Mouse (Mus musculus) neural tube, embryonic 12.5 days (tissue): ENCODE data around the gene Gm16181. TPM values are rescaled to one million over a fixed set of nuclear protein-coding genes. Genes with fewer than 3 reads are reported as not detected.
A peak's percentile ranks its signal among the peaks of the same experiment; 100 is the strongest.

Source experiments
- ATAC-seq: fragments of 200-750 bp; cut with Nextera tagmentation; 2 replicates; pipeline ENCODE4 v1.8.0; 2017; ENCODE audit warnings: low read depth, mild to moderate bottlenecking, moderate TSS enrichment, moderate library complexity; ENCODE audit not compliant: low FRiP score
- H3K27ac ChIP-seq: fragments of 300-500 bp; sonication (generic); 2 replicates; pipeline ENCODE4 v1.5.1; 2016
- H3K27me3 ChIP-seq: fragments of 300-500 bp; sonication (generic); replicated peaks from 2 replicates; pipeline ENCODE4 v1.6.1; 2016; ENCODE audit warnings: mild to moderate bottlenecking
- H3K36me3 ChIP-seq: fragments of 300-500 bp; sonication (generic); 2 replicates; pipeline ENCODE4 v1.6.1; 2016; ENCODE audit warnings: mild to moderate bottlenecking
- H3K4me1 ChIP-seq: fragments of 300-500 bp; sonication (generic); 2 replicates; pipeline ENCODE4 v1.6.1; 2016
- H3K4me2 ChIP-seq: fragments of 300-500 bp; sonication (generic); replicated peaks from 2 replicates; pipeline ENCODE4 v1.6.1; 2016; ENCODE audit warnings: mild to moderate bottlenecking
- H3K4me3 ChIP-seq: fragments of 300-500 bp; sonication (generic); 2 replicates; pipeline ENCODE4 v1.5.1; 2016
- H3K9ac ChIP-seq: fragments of 300-500 bp; sonication (generic); 2 replicates; pipeline ENCODE4 v1.6.1; 2016; ENCODE audit warnings: mild to moderate bottlenecking
- H3K9me3 ChIP-seq: fragments of 300-500 bp; sonication (generic); 2 replicates; pipeline ENCODE4 v1.6.1; 2016; ENCODE audit warnings: mild to moderate bottlenecking
- WGBS: fragments of 180-500 bp; shearing (Covaris S2); methylation state at CpG from one replicate; pipeline ENCODE4 v1.1.7; 2016; 5-methylcytosine and 5-hydroxymethylcytosine counted together
- polyA plus RNA-seq: library from polyadenylated mRNA; unstranded; fragments of >200 nt; fragmentation: Nextera tagmentation; extraction: Ambion mirVana; gene quantifications from 2 replicates; pipeline ENCODE4 v1.2.1, GENCODE M21; 2016

Gene Gm16181
- polyA plus RNA-seq, 1 experiment from 2014 or later = not detected

DNA sequence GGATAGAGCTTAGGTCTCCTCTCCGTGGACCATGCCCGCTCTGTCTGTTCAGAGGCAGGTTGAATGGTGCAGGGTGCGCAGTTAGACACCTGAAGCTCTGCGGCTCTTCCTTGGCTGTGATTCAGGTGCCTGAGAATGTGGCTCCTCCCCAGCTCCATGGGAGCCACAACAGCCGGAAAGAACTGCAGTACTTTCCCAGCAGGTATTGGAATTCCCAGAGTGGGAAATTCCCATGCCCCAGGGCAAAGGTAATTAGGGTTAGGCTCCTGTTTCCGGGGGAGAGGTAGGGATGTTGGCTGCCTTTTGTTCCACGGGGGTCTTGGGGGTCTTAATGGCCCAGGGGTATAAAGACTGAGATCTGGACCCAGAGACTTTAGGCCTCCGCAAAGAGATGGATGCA, 21.7 kb upstream of the Gm16181 start:
- Histone ChIP-seq H3K9ac (no peak overlapping the region), H3K9me3 (no peaks in the 10 kb centered on the region), H3K4me3 (no peak overlapping the region), H3K4me1 (peaks cover 9% of the 10 kb centered on the region), H3K27me3 (peaks cover 44% of the 10 kb centered on the region), H3K4me2 (no peak overlapping the region), H3K27ac (no peak overlapping the region), H3K36me3 (no peaks in the 10 kb centered on the region)
- WGBS = 21% methylated on average over 8 of the region's 8 CpGs
- no peak for ATAC-seq

DNA sequence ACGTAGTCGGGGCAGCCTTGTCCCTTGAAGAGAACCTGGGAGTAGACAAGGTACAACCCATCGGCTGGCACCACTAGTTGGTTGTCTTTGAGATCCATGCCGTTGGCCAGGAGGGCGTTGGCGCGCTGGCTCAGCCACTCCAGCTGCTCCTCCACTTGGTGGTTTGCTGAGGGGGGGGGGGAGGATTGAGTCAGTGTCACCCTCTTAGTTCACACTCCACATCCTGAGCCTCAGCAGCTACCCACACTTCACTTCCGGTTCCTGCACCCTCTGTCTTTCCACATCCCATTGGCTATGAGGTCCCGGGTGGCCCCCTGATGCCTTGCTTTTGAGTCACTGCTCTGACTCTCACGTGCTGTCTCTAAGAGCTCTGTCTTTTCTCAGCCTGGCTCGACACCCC, 20.2 kb upstream of the Gm16181 start:
- Histone ChIP-seq H3K9ac (no peak overlapping the region), H3K9me3 (no peaks in the 10 kb centered on the region), H3K4me1 (peaks cover 9% of the 10 kb centered on the region), H3K36me3 (no peaks in the 10 kb centered on the region), H3K27me3 (peaks cover 37% of the 10 kb centered on the region), H3K4me2 (no peak overlapping the region), H3K27ac (no peak overlapping the region), H3K4me3 (no peak overlapping the region)
- 92% methylated on average over 11 of the region's 11 CpGs for WGBS
- ATAC-seq = no peak

DNA sequence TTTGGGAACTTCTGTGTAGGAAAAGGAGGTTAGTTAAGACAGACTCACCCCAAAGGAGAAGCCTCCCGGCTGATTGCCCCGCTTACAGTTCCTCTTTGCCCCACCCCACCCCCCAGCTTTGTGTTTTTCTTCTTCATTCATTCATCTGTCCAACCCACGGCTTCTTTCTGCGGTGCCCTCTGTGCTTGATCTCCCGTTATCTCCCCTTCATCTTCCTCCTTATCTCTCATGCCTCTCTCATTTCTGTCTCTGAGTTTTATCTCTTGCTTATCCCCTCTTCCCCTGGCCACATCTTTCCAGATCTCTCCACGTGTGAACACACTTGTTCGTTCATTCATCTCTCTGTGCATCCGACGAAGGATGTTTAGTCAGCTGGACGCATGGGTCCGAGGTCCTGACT, 19.5 kb upstream of the Gm16181 start:
- Histone ChIP-seq H3K9me3 (no peaks in the 10 kb centered on the region), H3K4me1 (peaks cover 1% of the 10 kb centered on the region), H3K4me2 (no peak overlapping the region), H3K27ac (no peak overlapping the region), H3K9ac (no peak overlapping the region), H3K27me3 (peaks cover 30% of the 10 kb centered on the region), H3K36me3 (no peaks in the 10 kb centered on the region), H3K4me3 (no peak overlapping the region)
- 82% methylated on average over 11 of the region's 11 CpGs for WGBS
- no peak for ATAC-seq

DNA sequence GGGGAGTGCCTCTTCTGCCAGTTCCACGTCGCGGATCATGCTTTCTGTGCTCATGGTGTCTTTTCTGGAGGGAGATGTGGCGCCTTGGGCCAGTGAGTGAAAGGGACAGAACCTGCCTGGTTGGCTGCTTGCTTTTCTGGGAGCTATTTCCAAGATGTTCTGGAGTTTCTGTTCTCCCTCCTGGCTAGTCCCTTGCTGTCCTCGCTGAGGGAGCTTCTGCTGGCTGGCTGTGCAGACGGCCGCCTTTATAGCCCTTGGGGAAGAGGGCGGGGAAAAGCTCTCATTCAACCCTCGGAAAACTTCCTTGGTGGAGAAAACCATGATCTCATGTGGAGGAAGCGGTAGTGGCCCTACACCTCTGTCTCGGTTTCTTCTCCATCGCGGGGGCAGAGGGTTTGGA, 18.8 kb upstream of the Gm16181 start, which contains the start of gene Tnf:
TSS of gene Tnf (minus strand) at position 221 of the 400 bp plus-strand sequence.
- H3K9me3 ChIP-seq = no peaks in the 10 kb centered on the region
- WGBS = 35% methylated on average over 13 of the region's 13 CpGs
- ATAC-seq = no peak
- H3K9ac ChIP-seq = no peak within 1 kb of the TSS
- no peaks in the 10 kb centered on the region for H3K36me3 ChIP-seq
- no peak within 1 kb of the TSS for H3K27ac ChIP-seq
- H3K4me3 ChIP-seq = no peak within 1 kb of the TSS
- no peaks in the 10 kb centered on the region for H3K4me1 ChIP-seq
- H3K27me3 ChIP-seq = peaks cover 23% of the 10 kb centered on the region
- H3K4me2 ChIP-seq = no peak within 1 kb of the TSS

DNA sequence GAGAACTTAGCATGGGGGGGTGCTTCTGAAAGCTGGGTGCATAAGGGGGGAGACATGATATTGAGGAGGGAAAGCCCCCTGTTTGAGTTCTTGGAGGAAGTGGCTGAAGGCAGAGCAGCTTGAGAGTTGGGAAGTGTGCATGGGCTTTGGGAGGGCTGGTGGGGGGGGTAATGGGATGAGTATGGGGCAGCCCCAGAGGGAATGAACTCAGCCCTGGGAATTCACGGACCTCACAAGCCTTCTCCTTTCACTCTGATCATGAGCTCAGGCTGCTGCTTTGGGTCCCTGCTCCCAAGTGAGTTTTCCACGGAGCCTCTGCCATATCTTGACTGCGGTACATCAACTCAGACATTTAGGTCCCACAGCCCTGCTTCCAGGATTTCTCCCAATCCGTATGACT, 18.2 kb upstream of the Gm16181 start:
- 82% methylated on average over 4 of the region's 4 CpGs for WGBS

DNA sequence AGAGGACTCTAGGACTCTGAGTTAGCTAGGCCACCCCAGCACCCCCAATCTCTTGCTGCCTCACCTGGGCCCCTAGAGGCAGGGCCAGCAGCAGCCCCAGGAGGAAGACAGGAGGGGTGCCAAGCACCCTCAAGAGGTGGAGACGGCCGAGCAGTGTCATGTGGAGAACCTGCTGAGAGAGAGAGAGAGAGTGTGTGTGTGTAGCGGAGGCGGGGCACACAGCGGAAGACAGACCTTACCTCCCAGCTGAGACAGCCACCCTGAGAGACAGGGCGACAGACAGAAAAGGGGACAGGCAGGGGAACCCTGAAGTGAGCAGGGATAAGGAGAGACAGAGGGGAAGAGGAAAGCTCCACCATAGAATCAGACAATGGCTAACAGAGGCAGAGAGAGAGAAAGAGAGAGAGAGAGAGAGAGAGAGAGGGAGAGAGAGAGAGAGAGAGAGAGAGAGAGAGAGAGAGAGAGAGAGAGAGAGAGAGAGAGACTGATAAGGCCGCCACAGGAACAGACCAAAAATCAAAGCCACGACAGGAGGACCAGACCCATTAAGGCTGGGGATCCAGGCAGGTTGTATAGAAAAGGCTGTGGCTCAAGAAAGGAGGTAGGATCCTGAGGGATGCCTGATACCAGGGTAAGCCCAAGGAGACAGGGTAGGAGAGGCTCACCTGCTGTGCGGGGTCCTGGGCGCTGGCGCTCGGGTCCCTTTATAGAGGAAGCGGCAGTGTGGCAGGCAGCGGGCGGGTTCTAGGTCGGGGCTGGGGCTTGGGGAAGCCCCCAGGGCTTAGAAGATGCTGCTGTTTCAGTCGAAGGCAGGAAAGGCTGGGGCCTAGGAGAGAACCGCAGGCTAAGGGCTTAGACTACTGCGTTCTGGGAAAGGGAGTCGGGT, 15.9 kb upstream of the Gm16181 start, which contains the start of gene Lta:
TSS of gene Lta (minus strand) at position 858 of the 886 bp plus-strand sequence.
- no peak for ATAC-seq
- Histone ChIP-seq H3K4me2 (no peak within 1 kb of the TSS), H3K36me3 (no peaks in the 10 kb centered on the region), H3K27ac (no peak within 1 kb of the TSS), H3K4me1 (no peaks in the 10 kb centered on the region), H3K27me3 (peaks cover 18% of the 10 kb centered on the region), H3K4me3 (no peak within 1 kb of the TSS), H3K9me3 (no peaks in the 10 kb centered on the region), H3K9ac (no peak within 1 kb of the TSS)
- WGBS = 40% methylated on average over 20 of the region's 20 CpGs

More for the DNA sequence above, 18.2 kb upstream of the Gm16181 start:
- ATAC-seq = no peak
- peaks cover 19% of the 10 kb centered on the region for H3K27me3 ChIP-seq
- H3K36me3 ChIP-seq = no peaks in the 10 kb centered on the region
- H3K4me3 ChIP-seq = no peak overlapping the region
- no peak overlapping the region for H3K9ac ChIP-seq
- no peak overlapping the region for H3K27ac ChIP-seq
- no peak overlapping the region for H3K4me2 ChIP-seq
- H3K4me1 ChIP-seq = no peaks in the 10 kb centered on the region
- no peaks in the 10 kb centered on the region for H3K9me3 ChIP-seq

DNA sequence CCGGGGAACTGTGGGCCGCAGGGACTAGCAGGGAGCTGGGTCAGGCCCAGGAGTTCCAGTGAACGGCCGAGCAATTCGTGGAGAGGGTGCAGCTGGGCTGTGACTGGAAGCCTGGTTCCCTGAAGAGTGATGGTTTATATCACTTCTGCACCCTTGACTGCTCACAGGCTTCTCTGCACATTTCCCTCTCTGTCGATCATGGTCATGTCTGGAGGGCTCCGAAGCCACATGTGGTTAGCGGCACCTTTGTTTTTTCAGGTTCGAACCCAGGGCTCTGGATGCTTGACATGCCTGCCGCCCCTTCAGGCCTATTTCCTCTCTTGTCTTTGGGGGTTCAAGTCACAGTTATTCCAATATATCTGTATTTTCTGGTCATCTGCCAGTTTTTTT, 15.3 kb upstream of the Gm16181 start:
- no peak overlapping the region for H3K4me3 ChIP-seq
- no peak overlapping the region for H3K4me2 ChIP-seq
- WGBS = 73% methylated on average over 10 of the region's 10 CpGs
- H3K4me1 ChIP-seq = no peaks in the 10 kb centered on the region
- H3K27ac ChIP-seq = no peak overlapping the region
- peaks cover 12% of the 10 kb centered on the region for H3K27me3 ChIP-seq
- H3K36me3 ChIP-seq = no peaks in the 10 kb centered on the region
- no peak for ATAC-seq
- no peak overlapping the region for H3K9ac ChIP-seq
- H3K9me3 ChIP-seq = no peaks in the 10 kb centered on the region

DNA sequence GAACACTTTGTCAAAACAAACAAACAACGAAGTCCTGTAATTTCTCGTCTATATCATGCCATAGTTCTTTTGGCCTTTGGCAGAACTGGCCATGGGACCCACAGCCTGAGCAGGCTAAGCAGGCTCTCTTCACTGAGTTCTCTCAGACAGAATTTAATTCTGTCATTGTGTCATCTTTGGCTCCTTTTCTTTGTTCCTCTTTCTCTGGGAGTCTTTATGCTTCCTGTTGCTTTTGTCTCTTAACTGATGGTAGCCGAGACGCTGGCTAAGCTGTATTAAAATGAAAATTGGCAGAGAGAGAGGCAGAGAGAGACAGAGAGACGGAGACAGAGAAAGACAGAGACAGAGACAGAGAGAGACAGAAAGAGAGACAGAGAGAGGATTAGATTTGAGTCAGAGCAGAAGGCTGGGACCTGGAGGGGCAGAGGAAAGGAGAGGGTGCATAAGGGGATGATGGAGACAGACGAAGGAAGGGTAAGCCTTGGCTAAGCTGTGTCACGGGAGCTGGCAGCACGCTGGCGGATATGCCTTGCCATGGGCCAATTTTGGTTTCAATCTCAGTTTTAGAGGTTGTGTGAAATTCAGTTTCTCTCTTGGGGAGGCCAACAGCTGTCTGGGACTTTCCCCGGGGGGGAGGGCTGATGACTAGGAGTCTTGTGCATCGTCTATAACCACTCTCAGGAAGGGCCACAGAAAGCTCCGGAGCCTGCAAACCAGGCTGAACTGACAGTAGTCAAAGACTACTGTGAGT, 10.7 kb upstream of the Gm16181 start:
- Histone ChIP-seq H3K27me3 (no peaks in the 10 kb centered on the region; the same call in 1 of the 2 replicates), H3K4me1 (no peaks in the 10 kb centered on the region), H3K27ac (no peak overlapping the region), H3K4me2 (no peak overlapping the region), H3K9ac (no peak overlapping the region), H3K36me3 (no peaks in the 10 kb centered on the region), H3K4me3 (no peak overlapping the region), H3K9me3 (no peaks in the 10 kb centered on the region)
- 76% methylated on average over 12 of the region's 12 CpGs for WGBS
- ATAC-seq = no peak

DNA sequence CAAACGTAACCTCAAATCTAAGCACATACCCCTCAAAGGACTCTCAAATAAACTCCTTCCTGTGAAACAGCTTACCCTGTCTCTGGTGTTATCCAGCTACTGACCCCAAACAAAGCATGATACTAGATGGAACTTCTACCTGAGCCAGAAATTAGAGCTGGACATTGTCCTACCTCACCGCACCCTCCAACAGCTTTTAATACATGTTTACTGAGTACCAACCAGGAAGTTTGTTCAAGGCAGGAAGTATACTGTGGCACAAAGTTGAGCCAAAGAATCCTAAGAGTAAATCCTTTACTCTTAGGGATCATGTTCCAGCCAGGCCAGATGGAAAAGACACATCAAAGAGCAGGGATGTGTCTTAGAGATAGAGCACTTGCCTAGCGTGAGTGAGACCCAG, 10.0 kb upstream of the Gm16181 start:
- Histone ChIP-seq H3K9me3 (no peaks in the 10 kb centered on the region), H3K27ac (no peak overlapping the region), H3K27me3 (no peaks in the 10 kb centered on the region), H3K36me3 (no peaks in the 10 kb centered on the region), H3K4me2 (no peak overlapping the region), H3K4me1 (no peaks in the 10 kb centered on the region), H3K4me3 (no peak overlapping the region), H3K9ac (no peak overlapping the region)
- WGBS = 82% methylated on average over 3 of the region's 3 CpGs
- no peak for ATAC-seq

DNA sequence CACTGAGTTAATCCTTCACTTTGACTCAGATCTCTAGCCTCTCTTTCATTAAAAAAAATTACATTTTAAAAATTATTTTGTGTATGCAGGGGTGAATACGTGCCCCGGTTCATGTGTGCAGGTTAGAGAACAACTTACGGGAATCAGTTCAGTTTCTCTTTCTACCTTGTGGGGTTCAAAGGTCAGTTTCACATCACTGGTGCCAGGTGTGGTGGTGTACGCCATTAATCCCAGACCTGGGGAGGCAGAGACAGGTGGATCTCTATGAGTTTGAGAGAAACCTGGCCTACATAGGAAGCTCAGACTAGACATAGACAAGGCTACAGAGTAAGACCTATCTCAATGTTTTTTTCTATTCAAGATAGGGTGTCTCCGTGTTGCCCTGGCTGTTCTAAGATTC, 7.6 kb upstream of the Gm16181 start:
- Histone ChIP-seq H3K4me3 (no peak overlapping the region), H3K27me3 (no peaks in the 10 kb centered on the region), H3K4me1 (no peaks in the 10 kb centered on the region), H3K4me2 (no peak overlapping the region), H3K36me3 (no peaks in the 10 kb centered on the region), H3K27ac (no peak overlapping the region), H3K9ac (no peak overlapping the region), H3K9me3 (no peaks in the 10 kb centered on the region)
- ATAC-seq = no peak
- 94% methylated on average over 5 of the region's 5 CpGs for WGBS

DNA sequence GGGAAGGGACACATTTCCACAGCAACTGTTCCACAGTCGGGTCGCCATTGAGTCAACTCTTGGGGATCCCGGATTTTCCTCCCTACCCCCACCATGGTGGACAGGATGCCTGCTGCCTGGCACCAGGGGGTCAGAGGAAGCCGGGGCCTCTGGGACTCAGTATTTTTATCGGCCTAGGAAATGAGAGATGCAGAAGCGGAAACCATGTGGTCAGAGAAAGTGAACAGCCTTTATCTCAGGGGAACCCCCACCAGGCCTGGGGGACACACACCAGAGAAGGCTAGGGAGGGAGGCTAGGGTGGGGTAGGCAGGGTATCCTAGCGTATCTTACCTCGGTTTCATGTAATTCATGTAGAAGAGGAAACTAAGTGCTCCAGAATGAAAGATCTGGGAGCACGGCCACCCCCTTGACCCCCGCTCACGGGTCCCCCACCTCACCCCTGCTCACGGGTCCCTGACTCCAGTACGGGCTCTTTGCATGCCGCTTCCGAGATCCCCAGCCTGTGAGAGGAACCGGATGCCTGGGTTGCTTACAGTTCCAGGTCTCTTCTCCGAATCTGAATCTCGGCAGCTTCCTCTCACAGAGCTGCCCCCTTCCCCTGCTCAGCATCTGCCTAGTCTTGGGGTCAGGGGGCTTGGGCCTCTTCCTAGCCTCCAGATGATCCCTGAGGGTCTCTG, 2.0 kb upstream of the Gm16181 start:
- Histone ChIP-seq H3K9ac (no peak overlapping the region), H3K4me1 (no peaks in the 10 kb centered on the region; the same call in 1 of the 2 replicates), H3K4me2 (no peak overlapping the region), H3K27ac (no peak overlapping the region), H3K36me3 (peaks cover 21% of the 10 kb centered on the region), H3K4me3 (no peak overlapping the region), H3K27me3 (no peaks in the 10 kb centered on the region), H3K9me3 (no peaks in the 10 kb centered on the region)
- 85% methylated on average over 18 of the region's 18 CpGs for WGBS
- ATAC-seq = no peak

DNA sequence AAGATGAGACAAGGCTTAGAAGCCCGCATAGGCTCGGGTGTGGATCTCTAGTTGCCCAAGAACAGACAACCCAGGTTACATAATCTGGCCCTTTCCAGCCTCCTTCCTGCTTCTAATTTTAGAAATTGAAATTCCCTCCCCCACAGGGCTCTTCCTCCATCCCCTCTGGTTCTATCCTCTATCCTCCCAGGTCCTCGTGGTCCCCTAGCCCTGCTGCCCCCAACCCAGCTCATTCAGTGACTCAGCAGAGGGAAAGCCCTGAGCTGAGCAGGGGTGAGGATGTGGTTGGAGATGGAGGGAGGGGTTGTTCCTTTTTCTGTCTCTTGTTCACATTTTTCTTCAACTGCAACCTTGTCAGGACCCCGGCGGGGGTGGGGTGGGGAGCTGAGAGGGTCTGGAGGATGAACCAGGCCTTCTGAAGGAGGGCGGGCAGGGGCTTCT, 1.0 kb upstream of the Gm16181 start:
- no peak for ATAC-seq
- H3K4me2 ChIP-seq = no peak overlapping the region
- no peak overlapping the region for H3K9ac ChIP-seq
- no peak overlapping the region for H3K4me3 ChIP-seq
- no peaks in the 10 kb centered on the region for H3K27me3 ChIP-seq
- 0 out of 2 replicates have a peak overlapping the region, but pooled peaks have one; percentile 4 for H3K27ac ChIP-seq
- H3K4me1 ChIP-seq = no peaks in the 10 kb centered on the region; the same call in 1 of the 2 replicates
- peaks cover 21% of the 10 kb centered on the region for H3K36me3 ChIP-seq
- WGBS = 87% methylated on average over 6 of the region's 6 CpGs
- H3K9me3 ChIP-seq = no peaks in the 10 kb centered on the region
